Mouse (Mus musculus) limb, embryonic 14.5 days (tissue): ENCODE measurements at regions not wholly inside any gene's neighbourhood (a gene's known extent, or its start where the extent isn't known, plus 50 kb on each side); places are given as distances from the start of the nearest gene placed in this dataset.
A peak's percentile ranks its signal among the peaks of the same experiment; 100 is the strongest.
"Not testable (repeated sequence)": the region's sequence is repeated elsewhere in the genome, so short reads cannot be mapped to it uniquely, and the experiment has no call there.

Experiments used
- ATAC-seq: fragments of 200-750 bp; cut with Nextera tagmentation; 2 replicates; pipeline ENCODE4 v1.8.0; 2017; ENCODE audit warnings: low read depth, moderate number of reproducible peaks, moderate TSS enrichment; ENCODE audit not compliant: low FRiP score
- DNase-seq: peaks from one replicate; pipeline ENCODE4 v3.0.0-alpha.2; 2015; ENCODE audit warnings: low spot score
- H3K27ac ChIP-seq: fragments of 300-500 bp; sonication (generic); replicated peaks from 2 replicates; pipeline ENCODE4 v1.5.1; 2014; ENCODE audit warnings: low read depth, mild to moderate bottlenecking, low read length, moderate library complexity, mixed read lengths
- H3K27me3 ChIP-seq: fragments of 300-500 bp; sonication (generic); 2 replicates; pipeline ENCODE4 v1.6.1; 2014; ENCODE audit warnings: low read length, mixed read lengths; ENCODE audit not compliant: control insufficient read depth, insufficient read depth
- H3K36me3 ChIP-seq: fragments of 300-500 bp; sonication (generic); 2 replicates; pipeline ENCODE4 v1.6.1; 2014; ENCODE audit warnings: mild to moderate bottlenecking, low read length, moderate library complexity, mixed read lengths; ENCODE audit not compliant: control insufficient read depth, insufficient read depth
- H3K4me1 ChIP-seq: fragments of 300-500 bp; sonication (generic); 2 replicates; pipeline ENCODE4 v1.6.1; 2014; ENCODE audit warnings: antibody characterized with exemption, low read length, mixed read lengths; ENCODE audit not compliant: control insufficient read depth, insufficient read depth
- H3K4me2 ChIP-seq: fragments of 300-500 bp; sonication (generic); replicated peaks from 2 replicates; pipeline ENCODE4 v1.6.1; 2014; ENCODE audit warnings: low read depth, mild to moderate bottlenecking, low read length, moderate library complexity; ENCODE audit not compliant: severe bottlenecking
- H3K4me3 ChIP-seq: fragments of 300-500 bp; sonication (generic); replicated peaks from 2 replicates; pipeline ENCODE4 v1.5.1; 2014; ENCODE audit warnings: low read length
- H3K9ac ChIP-seq: fragments of 300-500 bp; sonication (generic); 2 replicates; pipeline ENCODE4 v1.6.1; 2014; ENCODE audit warnings: mild to moderate bottlenecking, low read depth, low read length, moderate library complexity; ENCODE audit not compliant: severe bottlenecking
- H3K9me3 ChIP-seq: fragments of 300-500 bp; sonication (generic); 2 replicates; pipeline ENCODE4 v1.6.1; 2016; ENCODE audit warnings: low read length; ENCODE audit not compliant: control insufficient read depth
- POLR2A ChIP-seq: fragments of 200-500 bp; IDR thresholded peaks from 2 replicates; pipeline ENCODE4 v1.8.0; 2012; ENCODE audit warnings: inconsistent platforms, mild to moderate bottlenecking, moderate library complexity, borderline replicate concordance; ENCODE audit not compliant: insufficient read depth, insufficient read length; ENCODE audit errors: extremely low read depth
- WGBS: fragments of 180-500 bp; shearing (Covaris S2); extraction: QIAGEN DNeasy Blood & Tissue Kit; methylation state at CpG from one replicate; pipeline ENCODE4 v1.1.7; 2014; 5-methylcytosine and 5-hydroxymethylcytosine counted together

- H3K4me3 ChIP-seq: no peak overlapping the region
- no peaks in the 10 kb centered on the region for H3K36me3 ChIP-seq
- no peaks in the 10 kb centered on the region for H3K9me3 ChIP-seq
- no peak overlapping the region for H3K4me2 ChIP-seq
- H3K4me1 ChIP-seq: no peaks in the 10 kb centered on the region
- no peak overlapping the region for H3K27ac ChIP-seq
- DNase-seq (no peak), ATAC-seq (no peak)
- 77% methylated on average over 8 of the region's 8 CpGs for WGBS
- H3K9ac ChIP-seq: no peak overlapping the region
- TF ChIP-seq POLR2A: no peak
- no peaks in the 10 kb centered on the region for H3K27me3 ChIP-seq
Observed at GRCm38 (mm10) chr3:137275444-137275843, 65.4 kb upstream of the Emcn start.

- no peak for ATAC-seq
- no peaks in the 10 kb centered on the region for H3K9me3 ChIP-seq
- no peak for DNase-seq
Observed at GRCm38 (mm10) chr3:137279284-137279683, 61.6 kb upstream of the Emcn start.

GRCm38 (mm10) chr3:137281052-137281451 lies 59.8 kb upstream of the Emcn start:
- Histone ChIP-seq H3K4me1 (no peaks in the 10 kb centered on the region), H3K36me3 (no peaks in the 10 kb centered on the region), H3K27me3 (no peaks in the 10 kb centered on the region), H3K4me3 (no peak overlapping the region), H3K4me2 (no peak overlapping the region), H3K9me3 (no peaks in the 10 kb centered on the region), H3K9ac (no peak overlapping the region), H3K27ac (no peak overlapping the region)
- peak; percentile 50 for DNase-seq
- WGBS: 65% methylated on average over 7 of the region's 7 CpGs
- peak; percentile 41; the same call in 1 of the 2 replicates for ATAC-seq
- TF ChIP-seq POLR2A: no peak

More at GRCm38 (mm10) chr3:137279284-137279683, 61.6 kb upstream of the Emcn start:
- WGBS: 75% methylated on average over 1 of the region's 1 CpGs
- Histone ChIP-seq H3K4me1 (no peaks in the 10 kb centered on the region), H3K4me3 (no peak overlapping the region), H3K4me2 (no peak overlapping the region), H3K9ac (no peak overlapping the region), H3K27ac (no peak overlapping the region), H3K36me3 (no peaks in the 10 kb centered on the region), H3K27me3 (no peaks in the 10 kb centered on the region)
- no peak for TF ChIP-seq POLR2A

- H3K4me2 ChIP-seq, H3K4me3 ChIP-seq, H3K27ac ChIP-seq, H3K27me3 ChIP-seq, H3K9me3 ChIP-seq, DNase-seq, H3K9ac ChIP-seq, ATAC-seq, H3K4me1 ChIP-seq, H3K36me3 ChIP-seq: not testable (repeated sequence)
- WGBS: 94% methylated on average over 11 of the region's 11 CpGs
Observed at GRCm38 (mm10) chr3:137287558-137287957, 53.3 kb upstream of the Emcn start.

- no peak; the same call in 1 of the 2 replicates for ATAC-seq
- Histone ChIP-seq H3K27me3 (no peaks in the 10 kb centered on the region), H3K27ac (no peak overlapping the region), H3K9ac (no peak overlapping the region), H3K9me3 (no peaks in the 10 kb centered on the region), H3K4me1 (peaks cover 6% of the 10 kb centered on the region; the same call in 1 of the 2 replicates), H3K4me2 (no peak overlapping the region), H3K36me3 (no peaks in the 10 kb centered on the region), H3K4me3 (no peak overlapping the region)
- TF ChIP-seq POLR2A: no peak
- WGBS: 63% methylated on average over 7 of the region's 7 CpGs
- DNase-seq: no peak
Observed at GRCm38 (mm10) chr3:137288301-137288942, 52.4 kb upstream of the Emcn start.
